Mouse (Mus musculus) embryo, embryonic 11 days (tissue): ENCODE results near the gene Isoc2a.
A peak's percentile ranks its signal among the peaks of the same experiment; 100 is the strongest.
"Not testable (repeated sequence)": the region's sequence is repeated elsewhere in the genome, so short reads cannot be mapped to it uniquely, and the experiment has no call there.

Experiments
- DNase-seq: peaks from one replicate; pipeline ENCODE4 v3.0.0-alpha.2; 2015

Gene Isoc2a

DNA sequence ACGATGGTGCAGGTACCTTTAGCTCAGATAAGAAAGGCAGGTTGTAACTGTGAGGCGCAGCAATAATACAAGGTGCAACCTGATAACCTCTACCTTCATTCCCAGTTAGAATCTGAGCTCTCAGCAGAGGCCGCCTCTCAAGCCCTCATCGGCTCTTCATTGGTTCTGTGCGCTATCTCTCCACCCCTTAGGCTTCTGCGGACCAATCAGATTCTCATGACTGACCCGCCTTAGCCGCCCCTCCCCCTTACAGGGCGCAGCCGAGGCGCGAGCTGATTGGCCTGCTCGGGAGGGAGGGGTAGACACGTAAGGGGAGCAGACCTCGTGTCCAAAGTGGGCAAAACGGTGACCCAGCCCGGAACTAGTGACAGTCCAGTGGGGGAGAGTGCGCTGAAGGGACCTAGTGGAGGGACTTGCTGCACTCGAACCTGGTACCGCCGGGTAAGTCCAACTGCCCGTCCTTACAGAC is at the start of gene Isoc2a:
TSS of gene Isoc2a (plus strand) at position 401 of the 469 bp plus-strand sequence.
- DNase-seq = peak; percentile 97

- peak; percentile 32 for DNase-seq
These were observed 46.5 kb upstream of the Isoc2a start for GRCm38 (mm10) chr7:4830476-4830875.

GRCm38 (mm10) chr7:4835631-4836327 is 41.2 kb upstream of the Isoc2a start:
- peak; percentile 13 for DNase-seq

GRCm38 (mm10) chr7:4836351-4836792 is 40.6 kb upstream of the Isoc2a start:
- DNase-seq = peak; percentile 76

- no peak for DNase-seq
These were observed 39.3 kb upstream of the Isoc2a start for GRCm38 (mm10) chr7:4837639-4838038.

DNA sequence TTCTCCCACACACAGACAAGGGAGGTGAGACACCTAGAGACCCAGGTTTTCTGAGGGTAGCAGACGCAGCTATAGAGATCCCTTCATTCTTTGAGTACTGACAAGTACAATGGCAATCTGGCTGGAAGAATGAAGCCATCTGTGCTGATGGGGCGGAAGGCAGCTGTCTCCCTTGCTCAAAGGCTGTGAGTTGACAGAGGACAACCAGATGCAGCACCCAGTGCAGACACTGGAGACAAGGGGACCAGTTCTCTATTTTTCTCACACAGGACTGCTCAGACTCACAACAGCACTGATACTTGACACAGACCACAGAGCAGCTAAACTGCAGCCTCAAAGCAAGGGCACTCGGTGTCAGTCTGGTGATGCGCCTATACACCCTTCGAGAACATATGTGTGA is 34.9 kb upstream of the Isoc2a start:
- no peak for DNase-seq

GRCm38 (mm10) chr7:4842634-4843131 is 34.3 kb upstream of the Isoc2a start:
- peak; percentile 63 for DNase-seq

DNA sequence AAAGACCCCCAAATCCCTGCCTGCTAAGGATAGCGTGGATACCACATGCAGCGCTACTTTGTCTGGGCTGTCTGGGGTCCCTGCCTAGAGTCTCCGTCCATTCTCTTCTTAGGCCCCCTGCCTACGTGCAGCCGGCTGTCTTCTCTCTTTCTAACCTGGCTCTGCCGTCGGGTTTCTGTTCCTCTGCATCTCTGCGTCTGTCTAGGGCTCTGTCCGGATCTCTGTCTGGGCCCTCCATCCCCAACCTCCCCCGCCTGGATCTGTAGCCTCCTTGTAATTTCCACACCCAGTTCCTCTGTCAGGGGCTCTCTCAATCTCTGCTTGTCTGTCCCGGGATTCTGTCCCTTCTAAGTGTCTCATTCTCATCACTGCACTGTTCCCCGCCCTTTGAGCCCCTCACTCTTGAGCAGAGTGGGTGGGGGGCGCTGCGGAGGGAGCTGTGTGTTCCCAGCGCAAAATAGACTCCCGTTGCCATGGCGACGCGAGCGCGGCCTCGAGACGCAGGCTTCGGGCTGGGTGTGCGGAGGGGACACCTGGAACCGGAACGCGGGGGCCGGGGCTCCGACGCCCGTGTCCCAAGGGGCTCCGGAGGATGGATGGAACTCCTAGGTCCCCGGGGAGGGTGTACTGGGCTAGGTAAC is 33.2 kb upstream of the Isoc2a start:
- peak; percentile 81 for DNase-seq

DNA sequence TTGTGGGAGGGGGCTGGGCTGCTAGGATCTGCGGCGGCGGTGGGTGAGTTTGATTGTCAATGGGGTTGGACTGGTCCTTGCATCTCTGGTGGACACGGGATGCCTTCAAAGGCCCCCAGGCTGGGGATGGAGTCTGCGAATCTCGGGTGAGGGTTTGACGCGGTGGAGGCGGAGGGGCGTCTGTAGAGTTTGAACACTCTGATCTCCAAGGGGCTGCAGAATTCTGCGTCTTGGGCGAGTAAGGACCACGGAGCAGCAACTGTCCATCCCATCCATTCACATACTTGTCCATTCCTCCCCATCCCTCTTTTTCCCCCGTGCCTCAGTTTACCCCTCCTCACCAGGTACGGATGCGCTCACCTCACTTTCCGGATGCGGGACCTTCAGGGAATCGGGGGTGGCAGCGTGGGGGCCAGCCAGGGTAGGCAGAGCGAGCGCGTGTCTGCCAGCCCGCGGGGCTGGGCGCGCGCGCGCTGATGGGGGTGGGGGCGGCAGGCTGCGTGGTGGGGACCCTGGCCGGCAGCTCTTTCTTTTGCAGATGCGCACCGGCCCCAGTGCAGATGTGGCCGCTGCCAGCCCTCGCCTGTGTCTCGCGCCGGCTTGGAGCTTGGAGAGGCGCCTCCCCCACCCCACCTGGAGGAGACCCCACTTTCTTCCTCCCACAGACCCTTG is 32.6 kb upstream of the Isoc2a start, which contains the start of gene Shisa7:
TSS of gene Shisa7 (minus strand) at position 452 of the 672 bp plus-strand sequence.
- DNase-seq = no peak

DNA sequence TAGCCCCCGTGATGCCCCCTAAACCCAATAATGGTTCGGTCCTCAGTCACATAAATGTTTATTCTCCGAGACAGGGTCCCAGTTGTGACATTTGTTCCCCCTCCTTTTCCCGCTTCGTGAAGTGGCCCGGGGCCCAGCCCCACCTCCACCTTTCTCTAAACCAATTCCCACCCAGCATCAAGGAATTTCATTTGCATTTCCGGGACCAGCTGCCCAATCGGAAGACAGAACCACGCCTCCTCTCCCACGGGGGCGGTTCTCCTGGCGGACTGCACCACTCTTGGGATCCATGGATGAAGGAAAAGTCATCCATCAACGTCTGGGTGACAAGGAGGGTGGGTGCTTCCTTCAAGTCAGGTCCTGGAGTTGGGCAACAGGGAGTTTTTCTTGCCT is 32.0 kb upstream of the Isoc2a start:
- peak; percentile 92 for DNase-seq

DNA sequence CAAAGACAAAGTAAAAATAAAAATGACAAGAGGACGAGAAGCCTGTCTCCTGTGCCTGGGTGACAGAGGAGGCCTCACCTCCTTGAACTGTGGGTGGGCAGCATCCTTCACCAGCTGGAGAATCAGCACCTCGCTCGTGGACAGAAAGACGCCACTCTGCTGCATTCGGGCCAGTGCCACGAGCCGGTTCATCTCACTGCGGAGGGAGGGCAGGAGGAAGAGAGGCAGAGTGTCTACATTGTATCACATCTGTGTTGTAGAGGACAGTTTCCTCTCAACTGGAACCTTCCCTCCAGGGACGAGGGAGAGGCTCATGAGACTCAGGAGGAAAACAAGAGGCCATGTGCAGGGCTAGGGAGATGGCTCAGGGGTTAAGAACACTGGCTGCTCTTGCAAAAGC is 27.6 kb upstream of the Isoc2a start:
- no peak for DNase-seq

- no peak for DNase-seq
These were observed 26.2 kb upstream of the Isoc2a start for GRCm38 (mm10) chr7:4850621-4851314.

DNA sequence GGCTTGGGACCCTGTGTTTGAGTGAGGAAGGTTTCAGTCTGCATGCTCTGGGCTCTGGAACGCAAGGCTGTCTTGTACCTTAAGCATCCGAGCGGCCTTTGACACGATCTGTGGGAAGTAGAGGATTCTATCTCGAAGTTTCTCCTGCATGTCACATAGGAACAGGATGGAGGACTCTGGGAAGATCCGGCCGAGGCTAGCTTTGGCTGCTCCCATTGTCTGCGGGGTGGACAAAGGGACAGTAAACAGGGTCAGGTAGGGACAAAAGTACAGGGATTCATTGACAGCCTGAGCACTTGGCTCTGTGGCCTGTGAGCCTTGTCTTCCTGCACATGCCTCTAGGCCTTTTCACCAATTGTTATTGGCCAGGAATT is 25.7 kb upstream of the Isoc2a start:
- DNase-seq = no peak

DNA sequence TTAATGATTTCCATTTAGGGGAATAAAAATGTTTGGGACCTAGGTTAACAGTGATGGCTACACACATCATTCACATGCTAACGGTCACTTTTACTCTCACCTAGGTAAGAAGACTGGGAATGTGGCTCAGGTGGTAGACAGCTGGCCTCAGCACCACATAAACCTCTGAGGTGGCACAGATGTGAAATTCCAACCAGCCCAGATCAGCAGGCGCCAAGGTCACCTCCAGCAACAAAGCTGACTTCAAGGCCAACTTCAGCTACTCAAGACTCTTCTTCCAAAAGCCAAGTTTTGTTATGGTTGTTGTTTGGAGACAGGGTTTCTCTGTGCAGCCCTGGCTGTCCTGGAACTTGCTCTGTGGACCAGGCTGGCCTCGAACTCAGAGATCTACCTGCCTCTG is 23.3 kb upstream of the Isoc2a start:
- DNase-seq = no peak

GRCm38 (mm10) chr7:4856508-4856907 is 20.4 kb upstream of the Isoc2a start:
- no peak for DNase-seq

DNA sequence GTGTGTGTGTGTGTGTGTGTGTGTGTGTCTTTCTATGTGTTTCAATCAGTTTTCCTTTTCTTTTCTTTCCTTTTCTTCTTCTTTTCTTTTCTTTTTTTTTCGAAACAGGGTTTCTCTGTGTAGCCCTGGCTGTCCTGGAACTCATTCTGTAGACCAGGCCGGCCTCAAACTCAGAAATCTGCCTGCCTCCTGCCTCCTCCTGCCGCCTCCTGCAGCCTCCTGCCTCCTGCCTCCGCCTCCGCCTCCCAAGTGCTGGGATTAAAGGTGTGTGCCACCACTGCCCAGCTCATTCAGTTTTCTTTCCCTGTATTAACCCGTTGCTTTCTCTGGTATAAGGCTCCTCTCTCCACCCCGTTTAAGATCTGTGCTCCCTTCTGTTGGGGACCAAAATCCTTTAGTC is 19.6 kb upstream of the Isoc2a start:
- DNase-seq = no peak

- peak; percentile 9 for DNase-seq
These were observed 17.5 kb upstream of the Isoc2a start for GRCm38 (mm10) chr7:4859418-4859978.

- not testable (repeated sequence) for DNase-seq
These were observed 16.0 kb upstream of the Isoc2a start for GRCm38 (mm10) chr7:4860926-4861325.

GRCm38 (mm10) chr7:4863041-4863440 is 13.9 kb upstream of the Isoc2a start:
- DNase-seq = no peak

GRCm38 (mm10) chr7:4863541-4864080 is 13.3 kb upstream of the Isoc2a start:
- DNase-seq = no peak

DNA sequence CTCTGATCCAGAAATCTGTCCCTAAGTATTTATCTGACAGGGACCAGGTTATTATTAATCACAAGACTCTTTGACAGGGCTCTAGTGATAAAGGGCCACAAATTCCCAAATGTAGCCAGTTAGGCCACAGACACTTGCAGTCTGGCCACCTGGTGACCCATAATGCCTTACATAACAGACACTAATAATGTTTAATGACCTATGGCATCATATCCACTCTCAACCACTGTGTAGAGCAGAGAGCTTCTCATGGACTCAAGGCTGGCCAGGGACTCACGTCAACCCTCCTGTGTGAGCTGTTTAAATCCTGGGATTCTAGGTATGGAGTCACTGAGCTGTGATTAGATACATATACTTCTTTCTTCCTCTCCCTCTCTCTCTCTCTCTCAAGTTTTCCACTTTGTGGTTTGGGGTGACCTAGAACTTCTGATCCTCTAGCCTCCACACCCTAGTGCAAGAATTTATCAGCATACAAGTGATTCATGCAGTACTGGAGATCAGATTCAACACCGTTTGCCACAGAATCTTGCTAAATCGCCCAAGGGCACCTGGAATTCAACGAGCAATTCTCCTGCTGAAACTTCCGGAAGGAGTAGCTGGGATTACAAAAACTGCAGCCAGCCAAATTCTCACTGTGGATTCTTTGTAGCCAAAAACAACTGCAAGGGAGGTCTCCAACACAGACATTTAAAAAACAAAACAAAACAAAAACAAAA is 12.7 kb upstream of the Isoc2a start:
- DNase-seq = no peak

DNA sequence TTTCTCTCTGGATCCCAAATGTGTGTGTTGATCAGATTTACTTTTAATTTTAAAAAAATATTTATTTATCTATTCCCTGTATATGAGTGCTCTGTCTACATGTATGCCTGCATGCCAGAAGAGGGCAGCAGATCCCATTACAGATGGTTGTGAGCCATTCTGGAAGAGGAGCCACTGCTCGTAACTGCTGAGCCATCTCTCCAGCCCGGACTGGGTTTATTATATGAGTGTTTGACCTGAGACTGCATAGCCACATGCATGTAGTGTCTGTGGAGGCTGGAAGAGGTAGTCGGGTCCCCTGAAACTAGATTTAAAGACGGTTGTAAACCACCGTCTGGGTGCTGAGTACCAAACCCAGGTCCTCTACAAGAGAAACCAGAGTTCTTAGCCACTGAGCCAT is 11.9 kb upstream of the Isoc2a start:
- peak; percentile 41 for DNase-seq
